Mouse (Mus musculus): ENCODE results near the gene Pth2r. TPM values are rescaled to one million over a fixed set of nuclear protein-coding genes. Genes with fewer than 3 reads are reported as not detected.

Gene Pth2r
- not detected in 2 replicates for polyA plus RNA-seq (2012; ENCODE audit: insufficient read depth, insufficient read length, missing spikeins)

DNA sequence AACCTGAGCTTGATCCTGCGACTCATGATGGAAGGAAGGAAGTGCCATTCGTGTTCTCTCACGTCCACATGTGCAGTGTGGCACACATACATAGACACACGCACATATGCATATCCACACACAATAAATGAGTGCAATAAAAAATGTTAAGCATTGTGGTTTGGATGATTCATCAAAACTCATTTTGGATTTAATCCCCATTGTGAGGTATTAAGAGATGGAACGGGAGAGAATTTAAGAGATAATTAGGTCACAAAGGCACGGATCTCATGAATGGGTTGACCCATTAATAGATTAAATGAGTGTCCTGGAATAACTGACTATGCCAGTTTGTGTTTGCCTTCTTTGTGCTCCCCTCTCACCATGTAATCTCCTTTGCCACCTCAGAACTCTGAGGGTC, at the start of gene Pth2r:
Gene Pth2r (plus strand): TSS at position 301 of the 400 bp plus-strand sequence.
- Histone ChIP-seq H3K4me1 (ENCODE audit: control insufficient read depth, insufficient read depth, low read length) (no peaks in the 10 kb centered on the region), H3K4me3 (ENCODE audit: insufficient read depth, low read length) (no peak within 1 kb of the TSS), H3K27ac (ENCODE audit: insufficient read depth, low read depth, low read length) (no peak within 1 kb of the TSS)
- TF ChIP-seq POLR2A (IDR thresholded peaks at IDR 0.05; ENCODE audit: borderline replicate concordance, low read depth, low read length) (no peak), CTCF (IDR thresholded peaks at IDR 0.05; ENCODE audit: low read depth, low read length) (no peak)

DNA sequence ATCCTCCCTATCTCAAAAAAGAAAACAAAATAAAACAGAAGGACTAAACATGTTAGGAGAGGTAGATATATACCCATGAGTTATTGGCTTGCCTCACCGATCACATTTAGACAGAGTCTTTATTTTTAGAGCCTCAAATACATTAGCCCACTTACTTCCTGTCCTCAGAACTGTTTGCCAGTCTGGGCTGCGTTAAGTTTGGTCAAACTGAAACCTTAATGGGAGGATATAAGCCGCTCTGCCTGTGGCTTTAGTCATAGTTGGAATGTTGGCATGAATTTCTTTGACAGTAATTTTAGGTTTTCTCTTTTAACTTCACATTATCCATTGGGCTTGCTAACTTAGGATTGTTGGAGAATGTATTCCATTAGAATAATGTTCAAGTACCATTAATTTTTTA, 44.1 kb upstream of the Pth2r start:
- no peak for TF ChIP-seq POLR2A (IDR thresholded peaks at IDR 0.05; ENCODE audit: borderline replicate concordance, low read depth, low read length)
- no peak for TF ChIP-seq CTCF (IDR thresholded peaks at IDR 0.05; ENCODE audit: low read depth, low read length)
- Histone ChIP-seq H3K27ac (ENCODE audit: insufficient read depth, low read depth, low read length) (no peak overlapping the region), H3K4me3 (ENCODE audit: insufficient read depth, low read length) (no peak overlapping the region), H3K4me1 (ENCODE audit: control insufficient read depth, insufficient read depth, low read length) (0 out of 2 replicates have a peak, but pooled peaks cover 2% of the 10 kb centered on the region)

DNA sequence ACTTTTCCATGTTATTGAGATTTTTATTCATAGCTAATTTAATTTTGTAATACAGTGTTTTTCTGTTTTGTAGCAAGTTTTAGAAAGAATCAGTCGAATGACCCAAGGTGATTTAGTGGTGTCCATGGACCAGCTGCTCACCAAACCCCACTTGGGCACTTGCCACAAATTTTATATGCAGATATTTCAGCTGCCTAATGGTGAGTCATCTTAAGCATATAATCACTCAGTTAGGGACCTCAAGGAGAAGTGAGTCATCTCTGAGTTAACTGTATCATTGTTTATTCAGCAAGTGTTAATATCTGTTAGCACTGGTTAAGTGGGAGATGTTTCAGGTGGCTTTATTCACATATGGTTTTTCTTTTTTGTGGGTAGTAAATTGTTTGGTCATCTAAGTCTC, 36.2 kb upstream of the Pth2r start:
- no peak for TF ChIP-seq CTCF (IDR thresholded peaks at IDR 0.05; ENCODE audit: low read depth, low read length)
- TF ChIP-seq POLR2A (IDR thresholded peaks at IDR 0.05; ENCODE audit: borderline replicate concordance, low read depth, low read length) = no peak
- Histone ChIP-seq H3K4me3 (ENCODE audit: insufficient read depth, low read length) (no peak overlapping the region), H3K27ac (ENCODE audit: insufficient read depth, low read depth, low read length) (no peak overlapping the region), H3K4me1 (ENCODE audit: control insufficient read depth, insufficient read depth, low read length) (peaks cover 10% of the 10 kb centered on the region)

DNA sequence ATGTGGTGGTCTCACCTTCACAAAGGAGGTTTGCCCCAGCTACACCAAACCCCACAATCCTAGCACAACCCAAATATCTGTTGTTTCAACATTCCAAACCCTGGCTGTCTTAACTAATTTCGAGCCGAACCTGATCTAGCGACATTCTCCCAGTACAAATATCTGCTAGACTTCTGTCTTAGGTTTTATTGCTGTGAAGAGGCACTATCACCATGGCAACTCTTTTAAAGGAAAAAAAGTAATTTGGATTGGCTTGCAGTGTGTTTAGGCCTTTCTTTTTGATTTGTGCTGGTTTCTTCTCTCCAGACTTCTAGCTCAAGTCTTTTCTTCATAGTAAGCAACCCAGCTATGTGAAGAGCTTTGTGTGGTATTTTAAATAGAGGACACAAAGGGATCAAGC, 1.4 kb upstream of the Pth2r start:
- no peaks in the 10 kb centered on the region for H3K4me1 ChIP-seq (ENCODE audit: control insufficient read depth, insufficient read depth, low read length)
- H3K4me3 ChIP-seq (ENCODE audit: insufficient read depth, low read length) = no peak overlapping the region
- TF ChIP-seq CTCF (IDR thresholded peaks at IDR 0.05; ENCODE audit: low read depth, low read length) = no peak
- no peak for TF ChIP-seq POLR2A (IDR thresholded peaks at IDR 0.05; ENCODE audit: borderline replicate concordance, low read depth, low read length)
- no peak overlapping the region for H3K27ac ChIP-seq (ENCODE audit: insufficient read depth, low read depth, low read length)

DNA sequence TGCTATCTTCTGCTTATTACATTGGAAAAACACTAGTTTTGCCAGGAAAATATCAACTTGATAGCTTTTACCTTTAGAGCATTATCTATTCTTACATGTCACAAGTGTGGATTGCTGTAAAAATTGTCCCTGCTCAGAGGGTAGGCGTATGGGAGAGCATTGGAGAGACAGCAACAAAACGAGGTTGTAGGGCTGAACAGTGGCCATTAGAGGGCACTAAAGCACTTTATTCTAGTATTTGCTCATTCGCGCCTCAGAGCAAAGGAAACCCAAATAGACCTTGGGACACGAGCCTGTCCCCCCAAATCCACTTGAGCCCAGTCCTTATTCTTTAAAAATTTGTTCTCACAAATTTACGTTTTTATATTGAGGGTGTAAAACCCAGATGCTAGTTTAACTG, 910 bp downstream of the Pth2r start:
- TF ChIP-seq CTCF (IDR thresholded peaks at IDR 0.05; ENCODE audit: low read depth, low read length) (peak; percentile 49), POLR2A (IDR thresholded peaks at IDR 0.05; ENCODE audit: borderline replicate concordance, low read depth, low read length) (no peak)
- Histone ChIP-seq H3K4me3 (ENCODE audit: insufficient read depth, low read length) (no peak overlapping the region), H3K27ac (ENCODE audit: insufficient read depth, low read depth, low read length) (no peak overlapping the region)

DNA sequence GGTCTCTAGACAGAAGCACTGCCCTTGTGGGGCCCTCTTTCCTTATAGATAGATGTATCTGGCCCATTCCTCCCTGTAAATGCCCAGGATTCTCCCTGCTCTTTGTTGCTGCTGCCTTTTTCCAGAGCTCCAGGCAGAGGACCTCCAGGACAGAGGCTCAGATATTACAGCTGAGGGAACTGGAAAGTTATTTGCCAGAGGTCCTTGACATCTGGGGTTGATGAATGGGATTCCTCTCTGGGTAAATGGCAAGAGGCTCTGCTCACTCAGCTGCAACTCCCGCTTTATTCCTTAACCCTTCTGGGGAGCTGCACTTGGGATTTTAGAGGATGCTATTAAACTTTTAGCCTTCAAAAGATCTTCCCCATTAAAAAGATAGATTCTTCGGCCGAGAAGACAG, 26.6 kb downstream of the Pth2r start:
- H3K4me1 ChIP-seq (ENCODE audit: control insufficient read depth, insufficient read depth, low read length) = no peaks in the 10 kb centered on the region
- no peak for TF ChIP-seq CTCF (IDR thresholded peaks at IDR 0.05; ENCODE audit: low read depth, low read length)
- TF ChIP-seq POLR2A (IDR thresholded peaks at IDR 0.05; ENCODE audit: borderline replicate concordance, low read depth, low read length) = no peak
- no peak overlapping the region for H3K27ac ChIP-seq (ENCODE audit: insufficient read depth, low read depth, low read length)
- no peak overlapping the region for H3K4me3 ChIP-seq (ENCODE audit: insufficient read depth, low read length)

More for the DNA sequence above, 910 bp downstream of the Pth2r start:
- no peaks in the 10 kb centered on the region for H3K4me1 ChIP-seq (ENCODE audit: control insufficient read depth, insufficient read depth, low read length)

DNA sequence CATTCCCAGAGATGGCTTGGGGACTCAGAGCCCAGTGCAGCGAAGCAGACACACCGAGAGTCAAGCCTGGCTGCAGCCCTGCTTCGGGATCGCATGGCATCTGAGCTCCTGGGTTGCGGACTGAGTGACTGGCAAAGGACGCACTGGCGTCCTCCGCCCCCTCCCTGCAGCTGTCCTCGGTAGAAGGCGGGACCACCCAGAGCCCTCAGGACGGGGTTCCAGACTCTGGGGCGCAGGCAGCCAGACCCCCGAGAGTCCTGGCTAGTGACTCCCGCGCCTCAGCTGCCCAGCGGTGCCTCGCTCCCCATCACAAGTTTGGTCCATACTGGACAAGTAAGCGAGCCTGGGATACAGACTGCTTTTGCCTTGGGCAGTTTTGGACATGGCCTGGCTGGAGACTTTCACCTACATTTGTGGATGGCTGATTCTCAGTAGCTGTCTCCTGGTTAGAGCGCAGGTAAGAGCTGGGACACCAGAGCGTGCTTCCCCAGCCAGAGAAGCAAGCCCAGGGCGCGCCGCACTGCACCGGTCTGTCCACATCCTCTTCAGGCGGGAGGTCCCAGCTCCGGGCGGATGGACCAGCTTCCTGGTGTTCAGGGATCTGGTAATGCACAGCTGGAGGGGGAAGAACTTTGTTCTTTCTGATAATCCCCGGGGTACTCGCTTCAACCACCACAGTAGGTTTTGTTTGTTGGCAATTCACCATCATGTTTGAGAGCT, 29.5 kb downstream of the Pth2r start:
- Histone ChIP-seq H3K27ac (ENCODE audit: insufficient read depth, low read depth, low read length) (no peak overlapping the region), H3K4me3 (ENCODE audit: insufficient read depth, low read length) (no peak overlapping the region), H3K4me1 (ENCODE audit: control insufficient read depth, insufficient read depth, low read length) (no peaks in the 10 kb centered on the region)
- TF ChIP-seq POLR2A (IDR thresholded peaks at IDR 0.05; ENCODE audit: borderline replicate concordance, low read depth, low read length) (no peak), CTCF (IDR thresholded peaks at IDR 0.05; ENCODE audit: low read depth, low read length) (no peak)

DNA sequence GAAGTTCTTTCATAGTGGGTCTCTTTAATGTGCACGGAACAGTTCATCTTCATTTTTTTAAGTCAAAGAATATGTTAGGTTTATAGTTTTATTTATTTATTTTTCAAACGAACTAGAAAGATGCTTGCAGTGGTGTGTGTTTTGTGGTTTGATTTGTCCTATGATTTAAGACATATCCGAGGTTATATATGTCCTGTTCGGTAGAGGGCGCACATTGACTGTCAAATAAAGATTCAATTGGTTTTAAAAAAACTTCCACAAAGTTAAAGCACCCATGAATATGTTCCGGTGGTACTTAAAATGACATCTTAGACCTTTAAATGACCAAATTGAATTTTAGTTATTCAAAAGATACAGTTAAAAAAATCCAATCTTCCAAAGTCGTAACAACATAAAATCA, 30.3 kb downstream of the Pth2r start:
- Histone ChIP-seq H3K27ac (ENCODE audit: insufficient read depth, low read depth, low read length) (no peak overlapping the region), H3K4me3 (ENCODE audit: insufficient read depth, low read length) (no peak overlapping the region), H3K4me1 (ENCODE audit: control insufficient read depth, insufficient read depth, low read length) (no peaks in the 10 kb centered on the region)
- no peak for TF ChIP-seq POLR2A (IDR thresholded peaks at IDR 0.05; ENCODE audit: borderline replicate concordance, low read depth, low read length)
- TF ChIP-seq CTCF (IDR thresholded peaks at IDR 0.05; ENCODE audit: low read depth, low read length) = no peak

DNA sequence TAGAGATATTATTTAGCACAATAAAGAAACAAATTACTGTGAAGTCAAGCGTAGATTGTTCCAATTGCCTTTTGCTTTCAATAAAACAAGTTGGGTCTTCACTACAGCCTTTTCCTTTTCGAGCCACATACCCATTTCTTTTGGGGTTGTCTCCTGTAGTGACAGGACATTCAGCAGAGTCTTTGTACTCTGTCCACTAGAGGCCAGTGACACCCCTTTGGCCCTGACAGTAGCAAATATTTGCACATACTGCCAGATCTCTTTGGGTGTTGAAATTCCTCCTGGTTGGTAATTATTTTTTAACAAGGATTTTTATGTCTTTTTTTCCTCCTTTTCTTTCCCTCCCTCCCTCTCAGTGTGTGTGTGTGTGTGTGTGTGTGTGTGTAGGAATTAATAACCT, 31.0 kb downstream of the Pth2r start:
- H3K27ac ChIP-seq (ENCODE audit: insufficient read depth, low read depth, low read length) = no peak overlapping the region
- no peak overlapping the region for H3K4me3 ChIP-seq (ENCODE audit: insufficient read depth, low read length)
- no peak for TF ChIP-seq CTCF (IDR thresholded peaks at IDR 0.05; ENCODE audit: low read depth, low read length)
- no peak for TF ChIP-seq POLR2A (IDR thresholded peaks at IDR 0.05; ENCODE audit: borderline replicate concordance, low read depth, low read length)
- H3K4me1 ChIP-seq (ENCODE audit: control insufficient read depth, insufficient read depth, low read length) = no peaks in the 10 kb centered on the region

DNA sequence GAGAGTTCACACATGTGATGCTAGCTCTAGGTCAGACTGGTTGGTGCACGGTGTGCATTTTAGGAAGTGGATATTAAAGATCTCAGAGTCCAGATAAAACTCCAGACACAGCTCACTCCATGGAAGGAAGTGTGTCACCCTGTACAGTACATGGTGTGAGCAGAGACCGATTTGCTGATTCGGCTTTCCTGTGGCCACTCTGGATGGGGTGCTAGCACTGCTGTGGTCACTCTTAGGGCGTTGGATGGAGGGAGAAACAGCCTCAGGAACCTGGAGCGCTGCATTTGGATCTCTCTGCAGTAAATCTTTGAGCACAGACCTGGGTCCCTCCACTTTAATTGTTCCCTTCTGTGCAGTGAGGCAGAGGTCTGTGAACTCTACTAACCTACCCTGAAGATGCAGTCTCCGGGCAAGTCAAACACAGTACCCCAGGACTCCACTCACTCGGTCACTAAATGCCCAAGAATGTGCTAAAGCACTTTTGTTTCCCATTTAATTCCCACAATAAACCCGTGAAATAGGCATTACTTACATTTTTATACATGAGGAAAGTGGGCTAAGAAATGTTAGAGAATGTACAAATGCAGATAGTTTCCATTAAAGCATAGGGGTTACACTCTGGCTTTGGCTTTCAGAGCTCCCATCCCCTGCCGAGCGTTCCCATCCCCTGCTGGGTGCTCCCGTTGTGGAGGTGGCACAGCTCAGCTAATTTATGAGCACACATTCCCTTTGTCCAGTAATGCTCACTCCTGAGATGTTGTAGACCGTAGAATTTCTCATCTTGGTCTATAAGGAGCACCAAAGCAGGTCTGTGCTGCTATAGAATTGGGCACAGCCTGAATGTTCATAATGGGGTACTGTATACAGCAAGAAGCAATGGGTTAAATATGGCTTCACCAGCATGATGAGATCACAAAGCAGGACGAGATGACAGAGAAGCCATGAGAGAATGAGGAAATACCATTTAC, 32.5 kb downstream of the Pth2r start:
- Histone ChIP-seq H3K27ac (ENCODE audit: insufficient read depth, low read depth, low read length) (no peak overlapping the region), H3K4me1 (ENCODE audit: control insufficient read depth, insufficient read depth, low read length) (no peaks in the 10 kb centered on the region)
- TF ChIP-seq POLR2A (IDR thresholded peaks at IDR 0.05; ENCODE audit: borderline replicate concordance, low read depth, low read length) (no peak), CTCF (IDR thresholded peaks at IDR 0.05; ENCODE audit: low read depth, low read length) (no peak)

More for the DNA sequence above, 32.5 kb downstream of the Pth2r start:
- H3K4me3 ChIP-seq (ENCODE audit: insufficient read depth, low read length) = no peak overlapping the region
